Mouse (Mus musculus) midbrain, embryonic 11.5 days (tissue): ENCODE data around the gene Pih1d1. TPM values are rescaled to one million over a fixed set of nuclear protein-coding genes. Genes with fewer than 3 reads are reported as not detected.
"Not testable (repeated sequence)": the region's sequence is repeated elsewhere in the genome, so short reads cannot be mapped to it uniquely, and the experiment has no call there.

Source experiments
- ATAC-seq: fragments of 200-750 bp; cut with Nextera tagmentation; 2 replicates; pipeline ENCODE4 v1.8.0; 2017; ENCODE audit warnings: moderate TSS enrichment, moderate library complexity; ENCODE audit not compliant: low FRiP score
- DNase-seq: peaks from one replicate; pipeline ENCODE4 v3.0.0; 2015; ENCODE audit warnings: low spot score; ENCODE audit errors: missing footprints
- H3K27ac ChIP-seq: fragments of 300-500 bp; sonication (generic); 2 replicates; pipeline ENCODE4 v1.5.1; 2014; ENCODE audit warnings: low read depth, low read length
- H3K27me3 ChIP-seq: fragments of 300-500 bp; sonication (generic); 2 replicates; pipeline ENCODE4 v1.6.1; 2014; ENCODE audit warnings: mild to moderate bottlenecking, low read length, moderate library complexity, mixed read lengths; ENCODE audit not compliant: control insufficient read depth, insufficient read depth
- H3K36me3 ChIP-seq: fragments of 300-500 bp; sonication (generic); 2 replicates; pipeline ENCODE4 v1.6.1; 2014; ENCODE audit warnings: mild to moderate bottlenecking, low read length, moderate library complexity, mixed read lengths; ENCODE audit not compliant: control insufficient read depth, insufficient read depth
- H3K4me1 ChIP-seq: fragments of 300-500 bp; sonication (generic); 2 replicates; pipeline ENCODE4 v1.6.1; 2014; ENCODE audit warnings: low read length; ENCODE audit not compliant: control insufficient read depth, insufficient read depth
- H3K4me2 ChIP-seq: fragments of 300-500 bp; sonication (generic); 2 replicates; pipeline ENCODE4 v1.6.1; 2014; ENCODE audit warnings: mild to moderate bottlenecking, moderate library complexity
- H3K4me3 ChIP-seq: fragments of 300-500 bp; sonication (generic); 2 replicates; pipeline ENCODE4 v1.5.1; 2014; ENCODE audit warnings: low read depth, low read length
- H3K9ac ChIP-seq: fragments of 300-500 bp; sonication (generic); 2 replicates; pipeline ENCODE4 v1.6.1; 2014; ENCODE audit warnings: low read length
- H3K9me3 ChIP-seq: fragments of 300-500 bp; sonication (generic); 2 replicates; pipeline ENCODE4 v1.6.1; 2016; ENCODE audit warnings: low read length; ENCODE audit not compliant: control insufficient read depth
- WGBS: fragments of 180-500 bp; shearing (Covaris S2); extraction: QIAGEN DNeasy Blood & Tissue Kit; methylation state at CpG from one replicate; pipeline ENCODE4 v1.1.7; 2014; 5-methylcytosine and 5-hydroxymethylcytosine counted together
- polyA plus RNA-seq: library from polyadenylated mRNA; unstranded; fragments of >200 nt; fragmentation: Nextera tagmentation; extraction: Ambion mirVana; gene quantifications from 2 replicates; pipeline ENCODE4 v1.2.1, GENCODE M21; 2014

Pih1d1 gene
- polyA plus RNA-seq, 1 experiment from 2014 or later, result 105 TPM

DNA sequence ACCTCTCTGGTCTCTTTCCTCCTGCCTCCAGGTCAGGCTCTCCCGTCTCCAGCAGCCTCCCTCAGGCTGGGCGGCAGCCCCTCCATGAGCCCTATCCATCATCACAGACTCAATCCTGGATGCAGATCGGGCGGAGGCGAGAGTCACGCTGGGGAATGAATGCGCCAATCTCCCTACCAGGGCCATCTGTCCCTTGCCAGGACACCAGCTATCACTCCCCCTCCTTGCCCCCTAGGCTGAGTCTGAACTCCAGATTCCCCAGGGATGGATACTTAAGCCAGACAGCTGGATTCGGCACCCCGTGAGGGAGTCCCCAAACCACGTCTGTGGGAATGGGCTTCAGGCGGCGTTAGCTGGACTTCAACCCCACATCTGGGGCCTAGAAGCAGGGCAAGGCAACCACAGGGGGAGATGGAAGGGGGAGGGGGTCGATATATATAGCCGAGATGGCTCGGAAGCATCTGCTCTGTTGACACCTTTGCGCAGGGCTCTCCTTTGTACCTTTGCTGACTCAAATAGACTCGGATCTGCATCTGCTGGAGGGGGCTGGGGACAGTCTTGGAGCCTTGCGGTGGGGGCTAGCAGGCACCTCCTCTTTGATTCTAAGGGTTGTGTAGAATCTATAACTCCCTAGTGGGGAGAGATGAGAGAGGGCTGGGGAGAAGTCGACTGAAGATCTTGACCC lies 13.8 kb downstream of the Pih1d1 start:
- H3K4me1 ChIP-seq, result peaks cover 5% of the 10 kb centered on the region
- H3K36me3 ChIP-seq, result no peaks in the 10 kb centered on the region
- no peak for ATAC-seq
- peaks cover 8% of the 10 kb centered on the region; the same call in 1 of the 2 replicates for H3K9me3 ChIP-seq
- no peak overlapping the region for H3K4me3 ChIP-seq
- no peak overlapping the region for H3K27ac ChIP-seq
- no peak overlapping the region for H3K4me2 ChIP-seq
- DNase-seq, result no peak
- 1% methylated on average over 19 of the region's 19 CpGs for WGBS
- H3K27me3 ChIP-seq, result peaks cover 68% of the 10 kb centered on the region
- no peak overlapping the region for H3K9ac ChIP-seq

DNA sequence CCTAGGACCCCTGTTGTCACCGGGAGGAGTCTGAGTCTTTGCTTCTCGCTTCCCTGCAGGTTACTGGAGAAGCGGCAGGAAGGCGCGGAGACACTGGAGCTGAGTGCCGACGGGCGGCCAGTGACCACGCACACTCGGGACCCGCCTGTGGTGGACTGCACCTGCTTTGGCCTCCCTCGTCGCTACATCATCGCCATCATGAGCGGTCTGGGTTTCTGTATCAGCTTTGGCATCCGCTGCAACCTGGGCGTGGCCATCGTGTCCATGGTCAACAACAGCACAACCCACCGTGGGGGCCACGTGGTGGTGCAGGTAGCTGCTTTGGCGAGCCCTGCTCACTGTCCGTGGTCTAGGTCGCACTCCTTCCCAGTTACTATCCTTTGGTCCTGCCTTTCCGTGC lies 14.6 kb downstream of the Pih1d1 start:
- H3K27ac ChIP-seq, result no peak overlapping the region
- H3K27me3 ChIP-seq, result peaks cover 61% of the 10 kb centered on the region
- no peak overlapping the region for H3K9ac ChIP-seq
- H3K4me2 ChIP-seq, result no peak overlapping the region
- H3K9me3 ChIP-seq, result peaks cover 8% of the 10 kb centered on the region; the same call in 1 of the 2 replicates
- DNase-seq (no peak), ATAC-seq (no peak)
- WGBS, result 3% methylated on average over 24 of the region's 24 CpGs
- no peak overlapping the region for H3K4me3 ChIP-seq
- peaks cover 5% of the 10 kb centered on the region for H3K4me1 ChIP-seq
- H3K36me3 ChIP-seq, result no peaks in the 10 kb centered on the region

DNA sequence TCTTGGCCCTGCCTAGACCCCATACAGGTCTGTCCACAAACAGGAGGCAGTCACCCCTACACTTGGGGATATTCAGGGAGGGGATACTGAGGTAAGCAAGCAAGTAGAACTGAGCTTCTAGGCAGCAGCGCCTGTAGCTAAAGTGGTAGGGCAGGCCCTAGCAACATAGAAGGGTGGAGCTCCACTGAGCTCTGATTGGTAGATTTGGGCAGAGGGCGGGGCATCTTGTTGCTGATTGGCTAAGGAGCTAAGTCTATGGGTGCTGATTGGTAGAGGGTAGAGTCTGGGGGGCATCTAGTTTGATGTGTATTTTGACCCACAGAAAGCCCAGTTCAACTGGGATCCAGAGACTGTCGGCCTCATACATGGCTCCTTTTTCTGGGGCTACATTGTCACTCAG lies 15.4 kb downstream of the Pih1d1 start:
- no peak overlapping the region for H3K4me2 ChIP-seq
- no peak for DNase-seq
- WGBS, result 91% methylated on average over 3 of the region's 3 CpGs
- ATAC-seq, result no peak
- peaks cover 8% of the 10 kb centered on the region; the same call in 1 of the 2 replicates for H3K9me3 ChIP-seq
- no peaks in the 10 kb centered on the region for H3K36me3 ChIP-seq
- H3K4me3 ChIP-seq, result no peak overlapping the region
- H3K4me1 ChIP-seq, result no peaks in the 10 kb centered on the region; the same call in none of the 2 replicates
- H3K27ac ChIP-seq, result no peak overlapping the region
- H3K9ac ChIP-seq, result no peak overlapping the region
- H3K27me3 ChIP-seq, result peaks cover 58% of the 10 kb centered on the region

DNA sequence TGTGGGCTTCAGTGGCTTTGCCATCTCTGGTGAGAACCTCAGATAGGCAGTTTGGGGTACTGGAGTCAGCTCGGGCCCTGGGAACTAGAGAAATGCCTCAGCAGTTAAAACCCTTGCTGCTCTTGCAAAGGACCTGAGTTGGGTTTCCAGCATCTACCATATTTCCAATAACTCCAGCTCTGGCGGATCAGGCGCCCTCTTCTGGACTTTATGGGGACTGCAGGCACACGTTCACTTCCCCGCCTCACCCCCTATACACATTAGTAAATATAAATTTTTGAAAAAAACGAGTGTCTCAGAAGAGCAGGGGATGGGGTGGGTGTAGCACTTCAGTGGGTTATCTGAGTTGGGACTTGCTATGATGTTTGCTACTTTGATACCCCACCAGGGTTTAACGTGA lies 18.9 kb downstream of the Pih1d1 start:
- H3K4me2 ChIP-seq, result no peak overlapping the region
- peaks cover 59% of the 10 kb centered on the region for H3K27me3 ChIP-seq
- WGBS, result 61% methylated on average over 7 of the region's 7 CpGs
- no peak for DNase-seq
- no peak overlapping the region for H3K4me3 ChIP-seq
- H3K27ac ChIP-seq, result no peak overlapping the region
- peaks cover 8% of the 10 kb centered on the region; the same call in 1 of the 2 replicates for H3K9me3 ChIP-seq
- ATAC-seq, result no peak
- H3K9ac ChIP-seq, result no peak overlapping the region
- no peaks in the 10 kb centered on the region for H3K36me3 ChIP-seq
- peaks cover 7% of the 10 kb centered on the region for H3K4me1 ChIP-seq

DNA sequence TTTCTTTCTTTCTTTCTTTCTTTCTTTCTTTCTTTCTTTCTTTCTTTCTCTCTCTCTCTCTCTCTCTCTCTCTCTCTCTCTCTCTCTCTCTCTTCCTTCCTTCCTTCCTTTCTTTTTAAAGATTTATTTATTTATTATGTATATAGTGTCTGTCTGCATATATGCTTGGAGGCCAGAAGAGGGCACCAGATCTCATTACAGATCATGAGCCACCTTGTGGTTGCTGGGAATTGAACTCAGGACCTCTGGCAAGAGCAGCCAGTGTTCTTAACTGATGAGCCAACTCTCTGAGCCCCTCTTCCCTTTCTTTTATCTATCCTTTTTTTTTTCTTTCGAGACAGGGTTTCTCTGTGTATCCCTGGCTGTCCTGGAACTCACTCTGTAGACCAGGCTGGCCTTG lies 19.7 kb downstream of the Pih1d1 start:
- peaks cover 59% of the 10 kb centered on the region for H3K27me3 ChIP-seq
- H3K9me3 ChIP-seq, H3K9ac ChIP-seq, DNase-seq, ATAC-seq, H3K4me3 ChIP-seq, H3K4me2 ChIP-seq, H3K4me1 ChIP-seq, H3K36me3 ChIP-seq, H3K27ac ChIP-seq: not testable (repeated sequence)
- 45% methylated on average over 1 of the region's 1 CpGs for WGBS

DNA sequence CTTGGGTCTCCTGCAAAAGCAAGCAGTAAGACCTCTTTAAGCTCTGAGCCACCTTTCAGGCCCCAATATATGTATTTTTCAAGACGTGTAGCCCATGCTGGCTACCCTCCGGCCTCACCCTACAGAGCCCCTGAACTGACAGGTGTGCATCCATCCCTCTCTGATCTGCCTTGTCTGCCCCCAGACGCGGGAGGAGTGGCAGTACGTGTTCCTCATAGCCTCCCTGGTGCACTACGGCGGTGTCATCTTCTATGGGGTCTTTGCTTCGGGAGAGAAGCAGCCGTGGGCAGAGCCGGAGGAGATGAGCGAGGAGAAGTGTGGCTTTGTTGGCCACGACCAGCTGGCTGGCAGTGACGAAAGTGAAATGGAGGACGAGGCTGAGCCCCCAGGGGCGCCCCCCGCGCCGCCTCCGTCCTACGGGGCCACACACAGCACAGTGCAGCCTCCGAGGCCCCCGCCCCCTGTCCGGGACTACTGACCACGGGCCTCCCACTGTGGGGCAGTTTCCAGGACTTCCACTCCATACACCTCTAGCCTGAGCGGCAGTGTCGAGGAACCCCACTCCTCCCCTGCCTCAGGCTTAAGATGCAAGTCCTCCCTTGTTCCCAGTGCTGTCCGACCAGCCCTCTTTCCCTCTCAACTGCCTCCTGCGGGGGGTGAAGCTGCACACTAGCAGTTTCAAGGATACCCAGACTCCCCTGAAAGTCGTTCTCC lies 20.6 kb downstream of the Pih1d1 start:
- DNase-seq (peak; percentile 91), ATAC-seq (no peak; the same call in 1 of the 2 replicates)
- WGBS, result 3% methylated on average over 29 of the region's 29 CpGs

DNA sequence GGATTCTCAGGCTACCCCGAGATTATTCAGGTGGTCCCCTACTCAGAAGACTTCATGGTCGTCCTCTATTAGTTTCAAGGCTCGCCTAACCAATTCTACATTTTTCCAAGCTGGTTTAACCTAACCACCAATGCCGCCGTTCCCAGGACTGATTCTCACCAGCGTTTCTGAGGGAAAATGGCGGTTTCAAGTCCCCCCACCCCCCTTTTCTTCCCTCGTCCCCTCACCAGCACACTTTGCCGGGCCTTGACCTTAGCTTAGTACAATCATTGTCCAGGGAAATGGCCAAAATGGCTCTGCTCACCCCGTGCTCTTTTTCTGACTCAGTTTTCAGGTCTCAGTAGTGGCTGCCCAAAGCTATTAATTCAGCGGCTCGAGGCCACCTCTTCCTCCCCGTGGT lies 21.3 kb downstream of the Pih1d1 start:
- Histone ChIP-seq H3K4me2 (no peak overlapping the region), H3K4me3 (no peak overlapping the region), H3K9me3 (no peaks in the 10 kb centered on the region; the same call in 1 of the 2 replicates), H3K27ac (no peak overlapping the region), H3K36me3 (no peaks in the 10 kb centered on the region), H3K9ac (no peak overlapping the region), H3K4me1 (peaks cover 7% of the 10 kb centered on the region), H3K27me3 (peaks cover 66% of the 10 kb centered on the region)
- WGBS, result 2% methylated on average over 13 of the region's 13 CpGs
- DNase-seq (peak; percentile 94), ATAC-seq (no peak)

More for the DNA sequence above, 20.6 kb downstream of the Pih1d1 start:
- Histone ChIP-seq H3K4me3 (no peak overlapping the region), H3K27ac (no peak overlapping the region), H3K4me2 (peak overlapping the region; percentile 23; the same call in 1 of the 2 replicates), H3K9ac (no peak overlapping the region), H3K9me3 (peaks cover 6% of the 10 kb centered on the region; the same call in 1 of the 2 replicates), H3K36me3 (no peaks in the 10 kb centered on the region), H3K27me3 (peaks cover 60% of the 10 kb centered on the region), H3K4me1 (peaks cover 7% of the 10 kb centered on the region)

DNA sequence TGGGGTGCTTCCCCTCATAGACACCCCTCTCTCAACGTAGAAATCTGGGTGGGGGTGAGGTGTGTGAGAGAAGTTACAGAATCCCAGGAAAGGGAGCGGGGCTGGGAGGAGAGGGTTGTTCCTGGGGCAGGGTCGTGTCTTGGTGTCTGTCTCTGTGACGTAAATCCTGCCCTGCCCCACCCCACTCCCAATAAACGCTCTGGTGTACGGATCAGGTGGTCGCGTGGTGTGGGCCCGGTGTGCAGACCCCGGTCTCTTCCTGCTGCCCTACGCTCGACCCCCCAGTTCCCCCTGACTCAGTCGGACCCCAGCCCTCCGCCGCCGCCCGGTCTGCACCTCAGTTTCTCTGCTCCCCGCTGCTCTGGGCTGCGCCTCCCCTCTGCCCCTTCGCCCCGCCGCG lies 21.8 kb downstream of the Pih1d1 start:
- DNase-seq (no peak), ATAC-seq (0 out of 2 replicates have a peak, but pooled peaks have one; percentile 11)
- Histone ChIP-seq H3K4me1 (peaks cover 7% of the 10 kb centered on the region), H3K36me3 (no peaks in the 10 kb centered on the region), H3K4me2 (peak overlapping the region; percentile 25), H3K4me3 (peak overlapping the region; percentile 1; the same call in 1 of the 2 replicates), H3K27me3 (peaks cover 71% of the 10 kb centered on the region), H3K27ac (no peak overlapping the region), H3K9me3 (no peaks in the 10 kb centered on the region; the same call in 1 of the 2 replicates), H3K9ac (peak overlapping the region; percentile 20; the same call in 1 of the 2 replicates)
- 2% methylated on average over 23 of the region's 23 CpGs for WGBS

DNA sequence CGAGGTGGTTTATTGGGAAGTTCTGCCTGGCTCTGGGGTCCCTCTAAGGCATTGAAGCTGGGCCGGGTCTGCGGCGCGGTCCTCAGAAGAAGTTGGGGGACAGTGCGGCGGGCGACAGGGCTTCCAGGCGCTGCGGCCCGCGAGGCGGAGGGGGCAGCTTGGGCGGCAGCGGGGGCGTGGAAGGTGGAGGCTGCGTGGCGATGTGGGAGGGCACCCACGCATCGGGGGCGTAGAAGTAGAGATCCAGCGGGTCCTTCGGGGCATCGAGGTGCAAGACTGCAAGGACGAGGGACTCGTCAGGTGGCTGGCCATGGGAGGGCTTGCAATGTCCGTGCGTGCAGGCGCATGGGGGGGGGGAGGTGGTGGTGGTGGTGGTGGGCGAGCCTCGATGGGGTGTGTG lies 22.3 kb downstream of the Pih1d1 start:
- peak overlapping the region; percentile 25 for H3K4me2 ChIP-seq
- peak overlapping the region; percentile 1; the same call in 1 of the 2 replicates for H3K4me3 ChIP-seq
- 3% methylated on average over 30 of the region's 31 CpGs for WGBS
- no peaks in the 10 kb centered on the region; the same call in 1 of the 2 replicates for H3K9me3 ChIP-seq
- 0 out of 2 replicates have a peak, but pooled peaks have one; percentile 8 for ATAC-seq
- no peaks in the 10 kb centered on the region for H3K36me3 ChIP-seq
- no peak overlapping the region for H3K27ac ChIP-seq
- peaks cover 74% of the 10 kb centered on the region for H3K27me3 ChIP-seq
- H3K9ac ChIP-seq, result peak overlapping the region; percentile 20; the same call in 1 of the 2 replicates
- H3K4me1 ChIP-seq, result peaks cover 7% of the 10 kb centered on the region
- no peak for DNase-seq
